Mouse (Mus musculus): ENCODE results near the gene Zc3h12d. TPM values are rescaled to one million over a fixed set of nuclear protein-coding genes. Genes with fewer than 3 reads are reported as not detected.

Zc3h12d gene
- polyA plus RNA-seq (2012; rRNA removed; ENCODE audit: low replicate concordance), result 5.6 and 10.1 TPM in 2 replicates

GRCm38 (mm10) chr10:7832171-7832676 is at the start of gene Zc3h12d:
Gene Zc3h12d (plus strand): TSS chr10:7832470.

GRCm38 (mm10) chr10:7792751-7793385 is 39.4 kb upstream of the Zc3h12d start, which contains the start of the genes Ginm1 and Ppil4:
Gene Ginm1 (minus strand): TSS chr10:7792824.
Gene Ppil4 (plus strand): TSS chr10:7792891.

Other genes with a start within 250 kb of the Zc3h12d start
- 4.4 and 6.8 TPM in 2 replicates for gene Lrp11, start 242.7 kb upstream of the Zc3h12d start, polyA plus RNA-seq (2012; rRNA removed; ENCODE audit: low replicate concordance)
- 1.3 TPM in 2 replicates for gene Nup43, start 165.0 kb upstream of the Zc3h12d start, polyA plus RNA-seq (2012; rRNA removed; ENCODE audit: low replicate concordance)
- 17.6 and 18.8 TPM in 2 replicates for gene Pcmt1, start 151.3 kb upstream of the Zc3h12d start, polyA plus RNA-seq (2012; rRNA removed; ENCODE audit: low replicate concordance)
- 4.2 and 5.7 TPM in 2 replicates for gene Lats1, start 151.3 kb upstream of the Zc3h12d start, polyA plus RNA-seq (2012; rRNA removed; ENCODE audit: low replicate concordance)
- gene Katna1, start 106.5 kb upstream of the Zc3h12d start, polyA plus RNA-seq (2012; rRNA removed; ENCODE audit: low replicate concordance), result 0.82 and 1.0 TPM in 2 replicates
- gene Ginm1, start 39.6 kb upstream of the Zc3h12d start, polyA plus RNA-seq (2012; rRNA removed; ENCODE audit: low replicate concordance), result 4.9 and 8.7 TPM in 2 replicates
- gene Ppil4, start 39.6 kb upstream of the Zc3h12d start, polyA plus RNA-seq (2012; rRNA removed; ENCODE audit: low replicate concordance), result 2.5 and 3.2 TPM in 2 replicates
- 7.0 and 8.8 TPM in 2 replicates for gene Tab2, start 123.8 kb downstream of the Zc3h12d start, polyA plus RNA-seq (2012; rRNA removed; ENCODE audit: low replicate concordance)